Mouse (Mus musculus): ENCODE measurements around the gene Nfya. TPM values are rescaled to one million over a fixed set of nuclear protein-coding genes. Genes with fewer than 3 reads are reported as not detected.

Gene Nfya
- 48.3 and 54.8 TPM in 2 replicates for polyA plus RNA-seq (2012; rRNA removed)

DNA sequence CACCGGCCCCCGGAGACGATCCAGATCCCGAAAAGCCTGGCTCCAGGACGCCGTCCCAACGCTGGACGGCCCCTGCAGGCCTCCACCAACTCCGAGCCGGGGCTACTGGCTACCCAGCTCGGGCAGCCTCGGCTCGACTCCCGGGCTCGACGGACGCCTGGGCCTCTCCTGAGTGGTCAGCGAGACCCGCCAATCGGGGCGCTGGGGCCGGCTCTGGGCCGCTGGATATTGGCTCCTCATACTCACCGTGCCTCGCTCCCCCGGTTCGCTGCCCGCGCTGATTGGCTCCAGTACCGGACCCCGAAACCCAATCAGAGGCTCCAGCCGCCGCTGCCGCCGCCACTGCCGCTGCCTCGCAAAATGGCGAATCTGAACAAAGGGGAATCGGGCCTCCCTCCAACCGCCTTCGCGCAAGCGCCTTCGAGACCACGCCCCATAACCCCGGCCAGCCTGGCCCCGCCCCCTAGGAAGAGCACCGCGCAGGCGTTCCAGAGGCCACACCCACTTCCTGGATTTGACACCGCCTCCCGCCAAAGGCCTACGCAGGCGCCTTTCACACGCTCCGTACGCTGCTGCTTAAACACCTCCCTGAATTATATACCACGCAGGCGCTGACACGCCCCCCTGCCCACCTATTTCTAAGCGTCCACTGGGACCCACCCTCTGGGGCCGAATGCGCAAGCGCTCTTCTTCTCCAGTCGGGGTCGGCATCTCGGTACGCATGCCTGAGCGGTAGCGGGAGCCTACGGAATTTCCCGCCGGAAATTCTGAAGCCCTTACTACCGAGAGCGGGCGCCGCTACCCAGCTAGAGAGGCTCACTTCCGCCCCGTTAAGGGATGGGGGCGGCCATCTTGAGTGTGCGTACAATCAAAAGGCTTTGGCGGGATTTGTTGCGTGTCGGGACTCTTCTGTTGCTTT, at the start of gene Nfya, which contains the start of gene Oard1:
Nfya (minus strand) TSS at position 527 of the 919 bp plus-strand sequence.
Oard1 (plus strand) TSS at position 635 of the 919 bp plus-strand sequence.
- DNase-seq (ENCODE audit: low read depth), result peak; percentile 87

DNA sequence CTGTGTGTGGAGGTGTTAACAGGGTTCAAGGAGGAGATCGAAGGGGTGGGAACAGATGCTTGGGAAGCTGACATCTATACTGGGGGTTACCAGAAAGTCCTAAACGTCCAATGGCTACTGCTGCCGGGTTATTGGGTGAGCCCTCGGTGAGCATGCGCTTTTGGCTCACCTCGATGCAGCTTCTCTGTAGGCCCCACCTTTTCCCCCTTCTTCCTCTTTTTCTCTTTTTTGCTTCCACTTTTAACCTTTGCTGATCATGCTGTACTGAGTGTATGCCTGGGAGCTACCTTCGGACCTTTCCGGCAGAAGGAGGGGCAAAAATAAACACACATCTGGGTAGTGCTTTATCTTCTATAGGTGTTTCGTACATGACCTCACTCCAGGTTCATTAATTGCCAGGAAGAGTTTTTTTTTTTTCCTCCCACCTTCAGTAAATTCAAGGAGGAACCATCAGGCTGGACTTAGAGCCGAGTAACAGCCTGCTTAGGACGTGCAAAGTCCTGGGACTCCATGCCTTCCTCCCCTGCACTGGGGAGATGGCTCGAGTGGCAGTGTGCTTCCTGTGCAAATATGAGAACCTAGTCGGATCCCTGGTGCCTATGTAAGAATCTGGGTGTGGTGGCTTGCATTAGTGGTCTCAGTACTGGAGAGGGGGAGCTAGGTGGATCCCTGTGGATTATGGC, 48.4 kb upstream of the Nfya start:
- DNase-seq (ENCODE audit: low read depth), result no peak

DNA sequence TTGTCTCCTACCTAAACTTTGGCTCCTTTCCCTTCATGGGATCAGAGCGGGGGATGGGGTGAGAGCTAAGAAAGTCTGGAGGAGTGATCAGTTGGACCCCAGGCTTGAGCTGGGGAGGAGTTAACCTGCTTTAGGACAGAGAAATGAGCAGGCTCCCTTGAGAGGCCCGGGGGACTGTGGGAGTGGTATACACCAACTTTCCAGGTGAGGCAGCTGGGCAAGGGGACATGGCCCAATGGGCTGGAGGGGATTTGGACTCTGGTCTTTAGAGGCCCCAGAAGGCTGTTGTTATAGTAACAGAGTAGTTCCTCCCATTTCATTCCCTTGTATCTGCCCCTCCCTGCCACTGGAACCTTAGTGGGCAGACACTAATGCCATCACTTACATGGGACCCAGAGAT, 46.2 kb upstream of the Nfya start:
- no peak for DNase-seq (ENCODE audit: low read depth)

DNA sequence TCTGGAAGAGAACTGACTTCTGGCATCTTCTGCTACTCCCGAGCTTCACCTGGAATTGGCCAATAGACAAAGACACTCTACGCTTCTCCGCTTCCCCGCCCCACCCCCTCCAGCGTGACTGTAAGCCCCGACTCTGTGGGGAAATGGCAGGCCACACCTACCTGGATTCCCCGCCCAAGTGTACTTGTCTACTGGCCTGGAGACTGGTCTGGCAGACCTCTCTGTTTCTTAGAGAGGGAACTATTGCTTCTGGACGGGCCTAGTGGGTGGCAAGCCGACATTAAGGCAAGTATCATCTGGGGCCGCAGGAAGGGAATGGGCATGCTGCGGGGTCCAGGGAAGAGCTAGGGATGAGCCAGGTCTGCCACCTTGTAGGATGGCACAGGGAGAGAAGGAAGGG, 45.0 kb upstream of the Nfya start, which contains the start of gene Unc5cl:
Unc5cl (plus strand) TSS at position 214 of the 400 bp plus-strand sequence.
- no peak for DNase-seq (ENCODE audit: low read depth)

DNA sequence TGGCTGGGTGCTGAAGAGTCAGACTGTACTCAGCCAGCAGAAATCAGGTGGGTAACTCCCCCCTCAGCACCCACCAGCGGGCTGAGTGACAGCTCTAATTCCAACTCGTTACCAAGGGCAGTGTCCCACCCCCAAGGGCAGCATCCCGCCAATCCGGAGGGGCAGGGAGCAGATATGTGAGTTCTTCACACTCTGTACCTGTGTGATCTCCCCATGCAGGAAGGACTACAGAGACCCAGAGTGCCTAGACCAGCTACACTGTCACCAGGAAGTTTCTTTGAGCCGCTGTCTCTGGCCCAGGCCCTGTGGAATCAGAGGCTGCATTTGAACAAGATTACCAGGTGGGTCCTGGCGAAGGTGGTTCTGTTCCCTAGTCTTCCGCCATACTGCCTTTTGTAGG, 44.5 kb upstream of the Nfya start:
- DNase-seq (ENCODE audit: low read depth), result no peak

DNA sequence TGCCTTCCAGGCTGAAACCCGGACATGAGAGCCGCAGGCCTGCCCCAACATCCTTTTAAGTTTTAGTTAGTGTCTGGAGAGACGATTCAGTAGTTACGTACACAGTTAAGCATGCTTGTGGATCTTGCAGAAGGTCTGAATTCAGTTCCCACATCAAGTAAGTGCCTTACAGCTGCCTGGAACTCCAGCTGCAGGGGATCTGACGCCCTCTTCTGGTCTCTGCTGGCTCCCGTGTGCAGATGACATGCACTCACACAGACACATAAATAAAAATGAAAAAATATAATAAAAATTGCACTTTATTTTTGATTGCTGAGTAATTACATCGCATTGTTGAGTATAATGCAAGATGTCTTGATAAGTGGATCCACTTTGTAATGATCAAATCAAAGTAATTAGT, 43.8 kb upstream of the Nfya start:
- DNase-seq (ENCODE audit: low read depth), result no peak

DNA sequence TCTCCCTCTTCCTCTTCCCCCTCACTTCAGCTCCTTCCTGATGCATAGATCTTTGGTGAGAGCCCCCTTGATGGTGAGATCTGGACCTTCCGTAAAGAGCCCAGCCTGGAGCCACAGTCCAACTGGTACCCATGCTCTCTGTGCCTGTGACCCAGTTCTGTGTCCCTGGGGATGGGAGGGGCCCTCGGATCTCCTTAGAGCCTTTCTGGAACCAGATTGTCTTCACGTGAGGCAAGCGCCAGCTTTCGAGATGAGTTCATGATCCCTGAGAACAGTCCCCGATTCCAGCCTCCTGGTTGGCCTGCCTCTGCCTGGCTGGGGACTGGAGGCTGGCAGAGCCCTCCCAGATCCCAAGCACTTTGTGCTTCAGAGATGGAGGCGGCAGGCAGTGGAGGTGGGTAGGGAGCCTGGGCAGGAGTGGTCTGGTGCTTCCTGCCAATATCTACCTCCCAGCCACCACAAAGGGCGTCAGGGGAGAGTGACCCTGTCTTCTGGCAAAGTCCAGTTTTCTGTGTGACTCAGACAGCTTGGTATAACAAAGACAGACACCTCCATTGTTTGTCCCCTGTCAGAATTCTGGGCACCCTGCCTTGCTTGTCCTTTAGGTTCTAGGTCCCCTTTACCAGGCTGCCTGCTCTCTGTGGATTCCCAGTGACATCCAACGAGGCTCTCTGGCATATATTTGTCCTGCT, 42.2 kb upstream of the Nfya start:
- no peak for DNase-seq (ENCODE audit: low read depth)

DNA sequence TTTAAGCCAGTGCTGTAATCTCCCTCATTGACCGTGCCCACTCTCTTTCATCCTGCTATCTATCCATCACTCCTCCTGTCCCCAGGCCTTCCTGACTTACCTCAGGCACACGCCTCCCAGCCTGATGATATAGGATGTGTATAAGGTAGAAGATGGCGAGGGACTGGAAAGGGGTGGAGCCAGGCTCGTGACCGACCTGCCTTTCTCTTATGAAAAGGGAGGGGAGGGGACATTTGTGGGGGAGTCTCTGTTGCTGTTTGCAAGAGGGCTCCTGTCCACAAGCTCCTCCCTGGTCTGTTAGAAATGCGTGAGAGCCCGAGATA, 41.6 kb upstream of the Nfya start, which contains the start of gene Tspo2:
Tspo2 (minus strand) TSS at position 170 of the 323 bp plus-strand sequence.
- no peak for DNase-seq (ENCODE audit: low read depth)

DNA sequence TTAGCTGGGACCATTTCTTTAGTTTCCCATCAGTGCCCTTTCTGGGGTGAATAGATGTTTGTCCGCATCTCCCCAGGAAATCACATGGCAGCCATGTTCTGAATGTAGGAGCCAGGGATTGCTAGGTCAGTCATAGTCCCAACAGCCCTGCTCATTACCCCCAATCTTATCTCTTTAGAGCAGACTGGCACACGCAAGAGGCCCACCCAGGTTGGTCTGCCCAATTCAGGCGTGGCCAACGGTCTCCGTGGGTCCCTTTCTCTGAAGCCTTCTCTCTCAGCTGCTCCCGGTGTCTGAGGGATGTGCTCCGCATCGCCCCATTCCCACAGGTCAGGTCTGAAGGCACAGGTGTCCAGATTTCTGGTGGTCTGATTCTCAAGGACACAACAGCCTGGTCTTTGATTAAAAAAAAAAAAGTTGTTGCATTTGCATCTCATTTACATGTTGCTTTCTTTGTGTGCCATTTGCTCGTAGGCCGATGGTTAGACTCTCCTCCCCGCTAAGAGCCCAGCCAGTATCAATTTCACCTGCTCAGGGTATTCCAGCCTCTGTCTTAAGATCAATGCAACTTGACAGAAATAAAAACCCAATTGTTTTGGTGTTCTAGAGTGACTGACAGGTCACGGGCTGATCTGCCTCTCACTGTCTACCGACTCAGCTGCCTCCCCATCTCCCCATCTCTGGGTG, 41.1 kb upstream of the Nfya start:
- DNase-seq (ENCODE audit: low read depth), result no peak

DNA sequence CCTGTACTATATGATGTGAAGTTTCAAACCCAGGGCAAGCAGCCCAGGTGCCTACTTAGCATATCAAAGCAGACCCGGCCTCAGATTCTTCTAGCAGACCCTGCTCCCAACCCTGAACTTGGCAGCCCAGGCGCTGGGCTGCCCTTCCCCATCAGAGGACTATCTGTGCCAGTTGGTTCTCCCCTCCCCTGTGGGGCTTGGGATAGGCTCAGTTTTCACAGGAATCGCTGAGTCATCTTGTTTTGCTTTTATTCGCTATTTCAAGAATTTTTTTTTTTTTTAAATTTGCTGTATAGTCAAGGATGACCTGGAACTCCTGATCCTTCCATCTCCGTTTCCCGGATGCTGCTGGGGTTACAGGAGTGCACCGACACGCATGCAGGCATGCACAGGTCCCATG, 38.0 kb upstream of the Nfya start:
- DNase-seq (ENCODE audit: low read depth), result no peak

DNA sequence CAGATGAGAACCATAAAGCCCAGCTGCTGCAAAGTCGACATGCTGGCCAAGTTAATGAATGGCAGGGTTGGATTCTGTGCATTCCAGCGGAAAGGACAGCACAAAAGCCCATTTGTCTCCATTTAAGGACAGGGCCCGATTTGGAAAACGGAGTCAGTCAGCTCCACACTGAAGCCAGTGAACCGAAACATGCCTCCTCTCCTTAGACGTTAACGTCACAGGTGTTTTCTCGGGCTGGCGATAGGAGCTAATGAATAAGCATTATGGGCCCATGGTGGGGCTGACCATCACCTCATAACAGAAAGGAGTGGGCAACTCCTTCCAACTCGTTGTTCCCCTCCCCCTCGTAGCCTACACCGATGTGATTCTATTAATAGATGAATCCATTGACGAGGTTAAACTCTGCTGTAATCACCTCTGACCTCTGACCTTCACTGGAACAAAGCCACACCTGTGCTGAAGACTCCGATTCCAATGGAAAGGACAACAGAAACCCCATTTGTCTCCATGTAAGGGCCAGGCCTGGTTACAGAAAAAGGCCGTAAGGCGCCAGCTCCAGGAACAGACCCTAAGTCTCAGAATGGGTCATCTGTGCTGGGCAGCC, 33.9 kb upstream of the Nfya start:
- DNase-seq (ENCODE audit: low read depth), result no peak

DNA sequence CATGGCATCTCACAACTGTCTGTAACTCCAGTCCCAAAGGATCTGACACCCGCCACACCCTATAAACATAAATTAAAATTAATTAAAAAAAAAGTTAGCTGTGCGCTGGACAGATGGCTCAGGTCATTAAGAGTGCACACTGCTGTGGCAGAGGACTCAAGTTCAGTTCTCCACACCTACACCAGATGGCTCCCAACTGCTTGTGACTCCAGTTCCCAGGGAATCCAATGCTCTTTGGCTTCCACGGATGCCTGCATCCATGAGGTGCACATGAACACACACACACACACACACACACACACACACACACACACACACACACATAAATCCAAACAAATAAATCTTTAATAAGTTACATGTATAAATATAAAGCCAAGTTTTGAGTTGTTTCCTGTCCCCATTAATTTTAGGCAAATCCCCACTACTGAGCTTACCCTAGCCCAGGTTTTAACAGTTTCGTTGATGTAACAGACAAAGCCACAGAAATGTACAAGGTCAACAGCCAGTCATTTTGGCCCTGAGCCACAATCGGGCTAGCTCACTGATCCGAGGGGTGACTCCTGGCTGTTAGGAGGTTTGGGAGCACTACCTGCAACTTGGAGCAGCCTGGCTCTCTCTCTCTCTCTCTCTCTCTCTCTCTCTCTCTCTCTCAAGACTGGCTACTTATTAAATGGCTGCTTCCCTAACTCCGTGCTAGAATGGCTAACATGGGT, 33.2 kb upstream of the Nfya start:
- DNase-seq (ENCODE audit: low read depth), result no peak

DNA sequence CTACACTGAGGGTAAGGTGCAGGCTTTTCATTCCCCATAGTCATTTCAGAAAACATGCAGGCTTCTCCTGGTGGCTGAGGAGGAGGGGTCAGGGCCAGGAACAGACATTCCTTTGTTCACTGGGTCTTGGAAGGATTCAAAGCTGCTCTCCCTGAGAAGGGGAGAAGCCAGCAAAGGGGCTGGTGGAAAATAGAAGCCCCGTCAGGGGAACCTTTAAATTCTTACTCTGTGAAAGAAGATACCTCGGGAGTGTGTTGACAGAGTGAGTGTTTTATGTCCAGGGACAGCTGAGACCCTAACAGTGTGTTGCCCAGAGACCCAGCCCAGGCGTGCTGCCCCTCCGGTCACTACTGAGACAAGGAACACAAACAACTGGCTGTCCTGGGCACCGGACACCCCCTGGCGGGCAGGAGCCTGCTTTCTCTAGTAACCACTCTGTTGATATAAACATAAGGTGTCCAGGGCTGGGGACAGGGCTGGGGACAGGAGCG, 27.8 kb upstream of the Nfya start:
- DNase-seq (ENCODE audit: low read depth), result no peak

DNA sequence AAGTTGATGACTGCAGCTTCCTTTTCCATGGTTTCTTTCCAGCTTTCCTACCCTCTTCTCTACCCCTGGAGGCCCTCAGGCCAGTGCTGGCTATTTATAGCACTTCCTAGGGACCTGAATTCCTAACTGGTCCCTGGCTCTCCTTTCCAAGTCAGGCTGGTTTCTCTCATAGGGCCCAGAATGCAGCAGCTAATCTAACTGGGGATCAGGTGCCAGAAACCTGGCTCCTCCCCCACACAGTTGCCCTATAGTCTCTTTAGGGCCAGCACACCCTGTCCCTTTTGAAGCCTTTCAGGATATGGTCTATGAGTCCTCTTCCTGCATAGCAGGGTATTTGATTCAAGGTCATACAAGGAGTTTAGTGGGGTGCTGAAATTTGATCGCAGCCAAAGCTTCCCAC, 26.8 kb upstream of the Nfya start:
- no peak for DNase-seq (ENCODE audit: low read depth)

DNA sequence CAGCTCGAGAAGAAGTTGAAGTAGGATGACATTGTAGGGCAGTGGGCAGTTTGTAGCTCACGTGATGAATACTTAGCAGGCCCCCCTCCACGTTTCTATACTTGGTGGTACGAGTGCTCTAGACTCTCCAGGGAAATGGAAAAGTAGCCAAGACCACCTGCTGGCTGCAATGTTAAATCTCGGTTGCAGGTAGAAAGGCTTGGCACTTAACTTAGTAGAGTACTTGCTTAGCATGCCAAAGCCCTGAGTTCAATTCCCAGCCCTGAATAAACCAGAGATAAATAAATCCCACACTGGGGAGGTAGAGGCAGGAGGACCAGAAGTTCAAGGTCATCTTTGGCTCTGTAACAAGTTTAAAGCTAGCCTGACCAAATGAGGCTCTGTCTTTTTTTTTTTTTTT, 24.8 kb upstream of the Nfya start:
- no peak for DNase-seq (ENCODE audit: low read depth)

DNA sequence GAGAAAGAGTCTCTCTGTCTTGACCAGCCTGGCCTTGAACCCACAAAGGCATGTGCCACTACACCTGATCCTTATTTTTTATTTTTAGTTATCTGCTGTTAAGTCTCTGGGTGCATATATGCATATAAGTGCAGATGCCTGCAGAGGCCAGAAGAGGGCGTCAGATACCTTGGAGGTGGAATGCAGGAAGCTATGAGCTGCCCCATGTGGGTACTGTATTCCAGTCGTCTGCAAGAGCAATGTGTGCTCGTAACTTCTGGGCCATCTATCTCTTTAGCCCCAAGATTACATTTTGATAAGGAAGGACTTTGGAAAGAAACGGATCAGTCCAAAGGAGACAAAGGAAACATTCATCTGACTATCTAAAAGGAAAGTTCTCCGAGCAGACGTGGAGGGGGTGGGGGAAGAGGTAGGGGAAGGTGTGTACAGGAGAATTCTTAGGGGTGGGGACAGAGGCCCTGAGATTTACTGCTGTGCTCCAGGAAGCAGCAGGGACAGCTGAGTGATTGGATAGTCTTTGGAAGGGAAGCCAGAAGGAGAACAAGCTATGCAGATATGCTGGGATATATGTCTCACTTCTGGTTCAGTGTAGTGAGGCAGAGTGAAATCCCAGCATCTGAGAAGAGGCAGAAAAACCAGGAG, 24.1 kb upstream of the Nfya start:
- DNase-seq (ENCODE audit: low read depth), result no peak

DNA sequence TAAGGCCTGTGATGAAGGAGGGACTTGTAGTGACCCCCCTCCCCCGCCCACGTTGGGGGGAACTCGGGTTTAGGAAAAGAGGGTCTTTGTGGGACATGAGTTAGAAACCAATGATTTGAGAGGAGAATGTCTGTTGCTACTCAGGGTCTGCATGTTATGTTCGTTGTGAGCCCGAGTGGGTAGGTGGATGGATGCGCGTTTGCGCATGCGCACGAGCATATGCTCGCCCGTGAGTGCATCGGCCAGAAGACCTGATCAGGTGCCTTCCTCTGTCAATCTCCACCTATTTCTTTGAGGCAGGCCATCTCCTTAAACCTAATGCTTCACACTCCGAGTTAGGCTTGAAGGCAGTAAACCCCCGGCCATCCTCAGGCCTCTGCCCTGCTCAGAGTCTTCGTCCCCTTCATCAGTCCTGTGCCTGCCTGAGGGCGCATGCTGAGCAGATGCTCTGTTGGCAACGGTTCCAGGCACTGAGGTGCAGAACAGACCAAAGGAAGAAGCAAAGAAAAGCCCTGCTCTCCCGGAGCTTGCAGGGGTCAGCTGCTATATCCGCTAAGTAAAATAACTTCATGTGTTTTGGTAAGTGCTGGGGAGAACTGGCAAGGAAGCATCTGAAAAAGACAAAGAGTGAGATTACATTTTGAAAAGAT, 23.4 kb upstream of the Nfya start:
- no peak for DNase-seq (ENCODE audit: low read depth)

DNA sequence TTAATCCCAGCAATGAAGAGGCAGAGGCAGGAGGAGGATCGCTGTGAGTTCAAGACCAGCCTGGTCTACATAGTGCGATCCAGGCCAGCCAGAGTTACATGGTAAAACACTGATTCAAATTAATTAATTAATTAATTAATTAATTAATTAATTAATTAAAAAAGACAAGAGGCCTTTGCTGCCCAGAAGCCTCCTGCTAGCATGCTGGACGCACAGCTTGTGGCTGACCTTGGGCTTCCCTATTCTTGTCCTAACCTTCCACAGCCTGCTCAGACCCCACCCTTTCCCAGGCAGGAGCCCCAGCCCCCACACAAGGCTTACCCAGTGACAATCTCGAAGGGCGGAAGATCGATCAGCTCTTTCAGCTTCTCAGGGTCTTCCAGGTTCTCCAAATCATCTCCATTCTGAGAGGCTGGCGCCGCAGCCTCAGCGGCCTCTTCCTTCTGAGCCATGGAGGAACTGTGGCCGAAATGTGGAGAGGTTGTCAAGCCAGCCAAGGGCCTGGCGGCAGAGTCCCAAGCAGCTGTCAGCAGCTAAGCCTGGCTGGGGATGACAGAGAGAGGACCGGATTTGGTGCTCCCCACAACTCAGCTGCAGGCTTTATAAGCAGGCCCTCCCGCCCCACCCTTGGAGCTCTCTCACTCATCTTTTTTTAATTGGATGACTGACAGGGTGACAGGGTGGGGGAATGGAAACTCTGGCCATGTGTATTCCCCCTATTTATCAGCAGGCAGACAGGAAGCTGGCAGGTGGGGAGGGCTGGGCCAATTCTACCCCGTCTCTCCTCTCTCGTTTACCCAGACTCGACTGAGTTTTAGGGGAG, 22.7 kb upstream of the Nfya start, which contains the start of gene Apobec2:
Apobec2 (minus strand) TSS at position 773 of the 823 bp plus-strand sequence.
- no peak for DNase-seq (ENCODE audit: low read depth)

Measured in gonadal fat pad, adult 2 months (tissue).